Mouse (Mus musculus): ENCODE results near the gene Eif3d. TPM values are rescaled to one million over a fixed set of nuclear protein-coding genes. Genes with fewer than 3 reads are reported as not detected.
A peak's percentile ranks its signal among the peaks of the same experiment; 100 is the strongest.

Eif3d gene
- total and polyA plus RNA-seq, 3 experiments = 521 to 738 (median 619) TPM

DNA sequence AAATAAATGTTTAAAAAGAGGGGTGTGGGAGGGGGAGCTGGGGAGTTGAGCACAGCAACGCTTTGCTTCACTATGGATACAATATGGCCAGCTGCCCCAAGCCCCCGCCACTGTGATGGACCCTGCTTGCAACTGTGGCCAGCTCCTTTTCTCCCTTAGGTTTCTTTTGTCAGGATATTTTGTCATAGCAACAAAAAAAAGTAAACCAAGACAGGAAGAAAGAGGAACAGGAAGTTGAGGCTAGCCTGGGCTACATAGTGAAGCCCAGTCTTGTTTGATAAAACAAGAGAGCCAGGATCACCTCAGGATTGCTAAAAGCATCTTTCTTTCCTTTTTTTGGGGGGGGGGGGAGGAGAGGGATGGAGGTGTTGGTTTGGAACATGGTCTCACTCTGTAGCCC is 45.4 kb downstream of the Eif3d start:
- peaks cover 13 to 15% of the 10 kb centered on the region in 2 experiments for H3K36me3 ChIP-seq (ENCODE audit: control insufficient read depth in 1 of 2, insufficient read depth in 2 of 2, low read length in 2 of 2)
- no peaks in the 10 kb centered on the region for H3K27me3 ChIP-seq (ENCODE audit: control insufficient read depth in 1 of 2, insufficient read depth in 2 of 2, low read length in 2 of 2)
- H3K4me3 ChIP-seq (ENCODE audit: control insufficient read depth in 1 of 2, insufficient read depth in 1 of 2, low read depth in 2 of 2, low read length in 2 of 2) = no peak overlapping the region
- peak; percentile 51; the same call in 1 of the 2 replicates for TF ChIP-seq POLR2AphosphoS2 (IDR thresholded peaks at IDR 0.05; ENCODE audit: low read length)
- TF ChIP-seq ZC3H11A (IDR thresholded peaks at IDR 0.05; ENCODE audit: low read depth, low read length) = no peak
- TF ChIP-seq RCOR1 (IDR thresholded peaks at IDR 0.05; ENCODE audit: low read depth, low read length) = no peak
- no peak for TF ChIP-seq USF2 (IDR thresholded peaks at IDR 0.05; ENCODE audit: borderline replicate concordance in 1 of 2, insufficient read depth in 1 of 2, low read depth in 1 of 2, low read length in 2 of 2)
- TF ChIP-seq POLR2AphosphoS5 (IDR thresholded peaks at IDR 0.05; ENCODE audit: borderline replicate concordance, low read depth, low read length) = no peak
- TF ChIP-seq HCFC1 (IDR thresholded peaks at IDR 0.05; ENCODE audit: low read depth, low read length) = no peak
- TF ChIP-seq MYB (IDR thresholded peaks at IDR 0.05; ENCODE audit: low read depth, low read length) = no peak
- TF ChIP-seq CHD2 (IDR thresholded peaks at IDR 0.05; ENCODE audit: low read length) = no peak
- TF ChIP-seq ETS1 (IDR thresholded peaks at IDR 0.05; ENCODE audit: low read depth, low read length) = no peak
- TF ChIP-seq ELF1 (IDR thresholded peaks at IDR 0.05; ENCODE audit: low read depth, low read length) = 0 out of 2 replicates have a peak, but pooled peaks have one; percentile 16
- TF ChIP-seq KAT2A (conservative IDR thresholded peaks at IDR 0.05; ENCODE audit: low read depth, low read length) = no peak
- no peak for TF ChIP-seq TBP (IDR thresholded peaks at IDR 0.05; ENCODE audit: low read depth, low read length)
- peak; percentile 38; the same call in 1 of the 2 replicates for TF ChIP-seq ZNF384 (IDR thresholded peaks at IDR 0.05; ENCODE audit: low read depth, low read length)
- TF ChIP-seq ZMIZ1 (IDR thresholded peaks at IDR 0.05; ENCODE audit: low read depth, low read length) = no peak
- no peak for TF ChIP-seq UBTF (IDR thresholded peaks at IDR 0.05; ENCODE audit: borderline replicate concordance, insufficient read depth, low read depth, low read length)
- no peak for TF ChIP-seq E2F4 (IDR thresholded peaks at IDR 0.05; ENCODE audit: borderline replicate concordance, low read depth, low read length)
- TF ChIP-seq TCF12 (IDR thresholded peaks at IDR 0.05; ENCODE audit: low read depth, low read length) = no peak
- TF ChIP-seq EP300 (IDR thresholded peaks at IDR 0.05; ENCODE audit: low read depth in 1 of 2, low read length in 2 of 2) = no peak
- no peak for TF ChIP-seq TAL1 (IDR thresholded peaks at IDR 0.05; ENCODE audit: low read length)
- TF ChIP-seq GATA1 (IDR thresholded peaks at IDR 0.05; ENCODE audit: low read depth, low read length) = no peak
- no peak for TF ChIP-seq CHD1 (IDR thresholded peaks at IDR 0.05; ENCODE audit: low read depth, low read length)
- TF ChIP-seq CTCF (IDR thresholded peaks at IDR 0.05 in 2 of 3, conservative IDR thresholded peaks at IDR 0.05 in 1 of 3; ENCODE audit: control insufficient read depth in 1 of 3, insufficient read depth in 1 of 3, low read depth in 2 of 3, low read length in 3 of 3, poor library complexity in 1 of 3, severe bottlenecking in 1 of 3) = no peak
- TF ChIP-seq ZKSCAN1 (IDR thresholded peaks at IDR 0.05; ENCODE audit: low read depth, low read length) = no peak
- no peak for TF ChIP-seq MAX (IDR thresholded peaks at IDR 0.05; ENCODE audit: low read length)
- no peak for TF ChIP-seq POLR2A (IDR thresholded peaks at IDR 0.05; ENCODE audit: control insufficient read depth in 1 of 2, insufficient read depth in 1 of 2, low read depth in 1 of 2, low read length in 2 of 2, poor library complexity in 1 of 2)
- no peak for TF ChIP-seq USF1 (IDR thresholded peaks at IDR 0.05; ENCODE audit: low read depth, low read length)
- no peaks in the 10 kb centered on the region for H3K9me3 ChIP-seq (replicated peaks; ENCODE audit: insufficient read depth, low read length)
- no peak overlapping the region for H3K9ac ChIP-seq (ENCODE audit: control insufficient read depth, low read depth, low read length, poor library complexity, severe bottlenecking)
- H3K27ac ChIP-seq (ENCODE audit: control insufficient read depth, low read depth, low read length) = no peak overlapping the region
- peaks cover 0 to 11% of the 10 kb centered on the region in 2 experiments; a peak in 2 of 4 replicates for H3K4me1 ChIP-seq (ENCODE audit: control insufficient read depth in 1 of 2, insufficient read depth in 2 of 2, low read length in 2 of 2)
- peak; percentile 56 for DNase-seq (ENCODE audit: low read depth, low spot score)
- peaks cover 30% of the 10 kb centered on the region for H3K79me2 ChIP-seq (ENCODE audit: control insufficient read depth, insufficient read depth, low read length, poor library complexity)

Data from MEL (cell line).